Mouse (Mus musculus) midbrain, embryonic 16.5 days (tissue): Measurements from ENCODE around the gene Atp5l. TPM values are rescaled to one million over a fixed set of nuclear protein-coding genes. Genes with fewer than 3 reads are reported as not detected.

Experiments used
- ATAC-seq: fragments of 200-750 bp; cut with Nextera tagmentation; 2 replicates; pipeline ENCODE4 v1.8.0; 2017; ENCODE audit warnings: moderate TSS enrichment
- H3K27ac ChIP-seq: fragments of 300-500 bp; sonication (generic); 2 replicates; pipeline ENCODE4 v1.5.1; 2014; ENCODE audit warnings: mild to moderate bottlenecking, low read length, mixed read lengths
- H3K27me3 ChIP-seq: fragments of 300-500 bp; sonication (generic); 2 replicates; pipeline ENCODE4 v1.6.1; 2014; ENCODE audit warnings: low read depth, low read length, mixed read lengths; ENCODE audit not compliant: control insufficient read depth, insufficient read depth
- H3K36me3 ChIP-seq: fragments of 300-500 bp; sonication (generic); 2 replicates; pipeline ENCODE4 v1.6.1; 2014; ENCODE audit warnings: mild to moderate bottlenecking, low read length, moderate library complexity, mixed read lengths; ENCODE audit not compliant: control insufficient read depth, insufficient read depth
- H3K4me1 ChIP-seq: fragments of 300-500 bp; sonication (generic); 2 replicates; pipeline ENCODE4 v1.6.1; 2014; ENCODE audit warnings: mild to moderate bottlenecking, low read length, mixed read lengths; ENCODE audit not compliant: control insufficient read depth, insufficient read depth
- H3K4me2 ChIP-seq: fragments of 300-500 bp; sonication (generic); 2 replicates; pipeline ENCODE4 v1.6.1; 2014; ENCODE audit warnings: mild to moderate bottlenecking, low read length, mixed read lengths
- H3K4me3 ChIP-seq: fragments of 300-500 bp; sonication (generic); 2 replicates; pipeline ENCODE4 v1.5.1; 2014; ENCODE audit warnings: low read depth, mild to moderate bottlenecking, low read length, moderate library complexity, mixed read lengths
- H3K9ac ChIP-seq: fragments of 300-500 bp; sonication (generic); 2 replicates; pipeline ENCODE4 v1.6.1; 2014; ENCODE audit warnings: low read depth, low read length, mixed read lengths
- H3K9me3 ChIP-seq: fragments of 300-500 bp; sonication (generic); replicated peaks from 2 replicates; pipeline ENCODE4 v1.6.1; 2014; ENCODE audit warnings: mild to moderate bottlenecking, low read length, mixed read lengths; ENCODE audit not compliant: control insufficient read depth, poor library complexity, severe bottlenecking
- WGBS: fragments of 180-500 bp; shearing (Covaris S2); extraction: QIAGEN DNeasy Blood & Tissue Kit; methylation state at CpG from one replicate; pipeline ENCODE4 v1.1.7; 2014; 5-methylcytosine and 5-hydroxymethylcytosine counted together
- polyA plus RNA-seq: library from polyadenylated mRNA; unstranded; fragments of >200 nt; fragmentation: Nextera tagmentation; extraction: Ambion mirVana; gene quantifications from 2 replicates; pipeline ENCODE4 v1.2.1, GENCODE M21; 2015

Atp5l gene
- polyA plus RNA-seq, 1 experiment from 2014 or later, result 716 TPM

DNA sequence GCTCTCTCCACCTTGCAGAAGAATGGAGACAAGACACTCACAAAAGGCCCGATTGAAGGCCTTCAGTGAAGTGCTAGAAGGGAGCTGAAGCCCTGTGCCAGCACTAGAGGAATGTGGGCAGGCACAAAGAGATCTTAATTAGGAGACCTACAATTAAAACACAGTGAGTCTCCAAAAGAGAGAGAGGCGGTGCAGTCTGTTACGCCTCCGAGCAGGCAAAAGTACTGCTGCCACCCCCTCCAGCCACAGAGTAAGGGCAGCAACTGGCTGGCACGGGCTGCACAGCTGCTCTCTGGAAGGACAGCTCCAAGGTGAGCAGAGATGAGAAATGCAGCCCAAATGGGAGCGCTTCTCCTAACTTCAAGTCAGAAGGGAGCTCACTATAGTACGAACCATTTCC lies 45.1 kb downstream of the Atp5l start:
- WGBS, result 52% methylated on average over 7 of the region's 7 CpGs
- Histone ChIP-seq H3K27me3 (no peaks in the 10 kb centered on the region), H3K4me1 (peaks cover 67% of the 10 kb centered on the region), H3K9me3 (no peaks in the 10 kb centered on the region), H3K27ac (no peak overlapping the region), H3K4me3 (no peak overlapping the region), H3K4me2 (peak overlapping the region; percentile 18; the same call in 1 of the 2 replicates), H3K9ac (no peak overlapping the region), H3K36me3 (no peaks in the 10 kb centered on the region)
- no peak for ATAC-seq

DNA sequence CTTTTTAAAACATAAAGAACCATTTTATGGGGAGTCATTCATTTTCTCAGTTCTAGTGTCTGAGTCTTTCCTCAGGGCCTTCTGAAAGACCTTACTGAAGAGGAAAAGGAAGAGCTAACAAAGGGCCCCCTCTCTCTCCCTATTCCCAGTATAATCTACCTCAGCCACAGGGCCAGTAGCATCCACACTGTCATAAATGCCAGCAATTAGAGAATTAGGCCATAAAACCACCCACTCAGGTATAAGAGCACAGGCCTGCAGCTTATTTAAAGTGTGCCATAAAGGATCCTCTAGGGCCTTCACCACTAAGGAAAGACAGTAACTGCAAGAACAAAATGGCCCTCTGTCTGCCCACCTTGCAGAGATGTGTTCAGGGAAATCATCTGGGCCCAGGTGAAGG lies 46.3 kb downstream of the Atp5l start:
- Histone ChIP-seq H3K4me2 (no peak overlapping the region), H3K9ac (no peak overlapping the region), H3K9me3 (no peaks in the 10 kb centered on the region), H3K27ac (no peak overlapping the region), H3K27me3 (no peaks in the 10 kb centered on the region), H3K36me3 (no peaks in the 10 kb centered on the region), H3K4me3 (no peak overlapping the region), H3K4me1 (peaks cover 61% of the 10 kb centered on the region)
- ATAC-seq, result no peak

- 75% methylated on average over 5 of the region's 5 CpGs for WGBS
- Histone ChIP-seq H3K27me3 (no peaks in the 10 kb centered on the region), H3K4me2 (no peak overlapping the region), H3K9ac (no peak overlapping the region), H3K36me3 (no peaks in the 10 kb centered on the region), H3K27ac (no peak overlapping the region), H3K4me3 (no peak overlapping the region), H3K4me1 (peaks cover 56% of the 10 kb centered on the region), H3K9me3 (no peaks in the 10 kb centered on the region)
- no peak for ATAC-seq
Measured at GRCm38 (mm10) chr9:44873665-44874064, 46.9 kb downstream of the Atp5l start.

DNA sequence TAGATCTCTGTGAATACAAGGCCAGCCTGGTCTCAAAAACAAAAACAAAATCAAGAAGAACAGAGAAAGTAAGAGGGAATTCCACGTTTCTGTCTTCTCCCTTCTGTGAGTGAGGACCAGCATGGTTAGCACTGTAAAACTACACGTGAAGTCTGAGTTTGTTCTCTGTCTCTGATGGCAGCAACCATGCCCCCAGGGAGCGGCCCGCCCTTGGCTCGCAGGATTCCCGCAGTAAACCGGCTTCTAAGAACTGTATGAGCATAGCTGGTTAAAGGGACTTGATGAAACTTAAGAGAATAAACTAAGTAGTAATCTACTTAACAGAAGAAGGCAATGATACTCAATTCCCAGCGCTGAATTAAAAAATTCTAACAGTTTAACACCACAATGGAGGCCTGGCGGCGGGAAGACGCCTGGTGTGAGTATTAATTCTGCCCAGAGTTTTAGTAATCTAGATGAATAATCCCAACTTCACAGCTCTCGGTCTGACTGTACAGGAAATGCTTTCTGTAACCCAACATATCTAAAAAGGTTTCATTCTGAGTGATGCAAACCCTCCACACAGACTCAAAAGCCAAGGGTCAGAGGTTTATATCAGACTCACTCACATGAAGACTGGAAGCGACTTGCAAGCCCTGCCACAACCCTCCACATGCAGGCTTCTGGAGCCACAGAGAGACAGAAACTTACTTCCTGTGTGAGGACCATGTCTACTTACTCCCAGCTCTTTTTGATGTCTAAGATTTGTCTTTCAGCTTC lies 52.0 kb downstream of the Atp5l start:
- no peak for ATAC-seq
- H3K4me1 ChIP-seq, result peaks cover 18% of the 10 kb centered on the region
- no peak overlapping the region for H3K4me3 ChIP-seq
- H3K9ac ChIP-seq, result no peak overlapping the region
- no peaks in the 10 kb centered on the region for H3K27me3 ChIP-seq
- no peak overlapping the region for H3K27ac ChIP-seq
- H3K36me3 ChIP-seq, result no peaks in the 10 kb centered on the region
- H3K9me3 ChIP-seq, result no peaks in the 10 kb centered on the region
- no peak overlapping the region for H3K4me2 ChIP-seq
- 80% methylated on average over 13 of the region's 13 CpGs for WGBS

- WGBS, result 91% methylated on average over 3 of the region's 3 CpGs
- H3K36me3 ChIP-seq, result no peaks in the 10 kb centered on the region
- no peak for ATAC-seq
- H3K4me2 ChIP-seq, result no peak overlapping the region
- H3K27me3 ChIP-seq, result no peaks in the 10 kb centered on the region
- H3K27ac ChIP-seq, result no peak overlapping the region
- H3K9me3 ChIP-seq, result no peaks in the 10 kb centered on the region
- no peak overlapping the region for H3K4me3 ChIP-seq
- H3K4me1 ChIP-seq, result peaks cover 10% of the 10 kb centered on the region
- H3K9ac ChIP-seq, result no peak overlapping the region
Measured at GRCm38 (mm10) chr9:44867664-44868063, 52.9 kb downstream of the Atp5l start.

DNA sequence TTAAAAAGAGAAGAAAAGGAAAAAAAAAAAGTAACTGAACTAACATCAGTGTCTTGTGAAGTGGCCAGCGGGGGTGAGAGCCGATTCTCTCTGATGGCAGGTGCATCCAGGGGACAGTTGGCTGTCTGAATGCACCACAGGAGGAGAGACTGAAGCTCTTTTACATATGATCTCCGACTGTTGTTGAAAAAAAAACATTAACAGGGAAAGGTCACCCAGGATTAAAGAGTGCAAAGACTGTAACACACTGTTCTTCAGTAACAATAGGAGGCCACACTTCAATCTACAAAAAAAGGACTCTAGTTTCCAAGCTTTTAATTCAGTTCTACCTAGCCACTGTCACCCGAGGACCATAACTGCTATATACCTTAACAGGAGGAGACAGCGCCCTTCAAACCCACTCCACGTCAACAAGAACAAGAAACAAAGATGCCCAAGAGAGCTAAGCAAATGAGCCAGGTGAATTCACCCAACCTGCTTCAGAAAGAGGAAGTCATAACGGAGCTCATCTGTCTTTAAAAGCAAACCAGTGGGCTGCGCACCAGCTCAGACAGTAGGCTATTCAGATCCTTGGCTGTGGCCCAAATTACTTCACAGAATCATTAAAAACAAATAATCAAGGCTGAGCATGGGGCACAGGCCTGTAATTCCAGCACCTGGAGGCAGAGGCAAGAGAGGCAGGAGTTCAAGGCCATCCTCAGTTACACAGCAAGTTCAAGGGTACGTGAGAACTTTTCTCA lies 53.9 kb downstream of the Atp5l start:
- H3K27me3 ChIP-seq, result no peaks in the 10 kb centered on the region
- no peaks in the 10 kb centered on the region for H3K36me3 ChIP-seq
- H3K4me3 ChIP-seq, result no peak overlapping the region
- no peak overlapping the region for H3K4me2 ChIP-seq
- H3K27ac ChIP-seq, result no peak overlapping the region
- peaks cover 9% of the 10 kb centered on the region; the same call in 1 of the 2 replicates for H3K4me1 ChIP-seq
- WGBS, result 42% methylated on average over 9 of the region's 9 CpGs
- no peaks in the 10 kb centered on the region for H3K9me3 ChIP-seq
- no peak for ATAC-seq
- H3K9ac ChIP-seq, result no peak overlapping the region

Other genes starting within 250 kb of the Atp5l start
- not detected in 2 replicates for gene Treh, start 247.5 kb downstream of the Atp5l start, polyA plus RNA-seq
- gene Phldb1, start 185.5 kb downstream of the Atp5l start, polyA plus RNA-seq, result 48.1 and 51.7 TPM in 2 replicates
- 140 and 146 TPM in 2 replicates for gene Arcn1, start 152.9 kb downstream of the Atp5l start, polyA plus RNA-seq
- gene Ift46, start 152.8 kb downstream of the Atp5l start, polyA plus RNA-seq, result 188 and 193 TPM in 2 replicates
- 16.0 and 19.8 TPM in 2 replicates for gene Tmem25, start 121.4 kb downstream of the Atp5l start, polyA plus RNA-seq
- 0.25 TPM in 1 of 2 replicates, not detected in the other for gene Ttc36, start 117.7 kb downstream of the Atp5l start, polyA plus RNA-seq
- gene Kmt2a, start 39.4 kb downstream of the Atp5l start, polyA plus RNA-seq, result 14.1 and 22.3 TPM in 2 replicates
- 33.5 and 39.3 TPM in 2 replicates for gene Ube4a, start 44.9 kb upstream of the Atp5l start, polyA plus RNA-seq
- not detected in 2 replicates for gene Cd3g, start 59.7 kb upstream of the Atp5l start, polyA plus RNA-seq
- not detected in 2 replicates for gene Cd3d, start 61.0 kb upstream of the Atp5l start, polyA plus RNA-seq
- gene Cd3e, start 88.9 kb upstream of the Atp5l start, polyA plus RNA-seq, result 0.07 TPM in 1 of 2 replicates, not detected in the other
- 1.4 TPM in 2 replicates for gene Mpzl2, start 119.1 kb upstream of the Atp5l start, polyA plus RNA-seq
- 0.75 and 1.2 TPM in 2 replicates for gene Mpzl3, start 134.4 kb upstream of the Atp5l start, polyA plus RNA-seq
- gene Jaml, start 158.4 kb upstream of the Atp5l start, polyA plus RNA-seq, result 0.29 and 0.32 TPM in 2 replicates
- 10.0 and 11.3 TPM in 2 replicates for gene Scn2b, start 197.0 kb upstream of the Atp5l start, polyA plus RNA-seq
- 0.28 and 0.31 TPM in 2 replicates for gene Scn4b, start 217.7 kb upstream of the Atp5l start, polyA plus RNA-seq